ENCODE assay signal across 25 mouse cellular contexts in the genomic region with DNA sequence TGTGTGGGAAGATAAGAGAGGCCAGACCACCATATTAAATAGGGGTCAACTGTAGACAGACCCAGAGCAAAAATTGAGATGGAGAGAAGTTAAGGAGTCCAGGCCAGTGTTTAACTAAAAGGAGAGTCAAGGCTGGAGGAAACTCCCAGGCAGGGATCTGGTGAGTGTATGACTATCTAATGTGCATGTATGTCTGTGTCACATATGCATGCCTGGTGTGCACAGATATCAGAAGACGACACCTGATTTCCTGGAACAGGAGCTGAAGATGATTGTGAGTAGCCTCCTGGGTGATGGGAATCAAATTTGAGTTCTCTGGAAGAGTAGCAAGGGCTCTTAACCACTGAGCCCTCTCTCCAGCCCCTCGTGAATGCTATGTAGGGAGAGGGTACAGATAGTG. TPM values are rescaled to one million over a fixed set of nuclear protein-coding genes. Genes with fewer than 3 reads are reported as not detected.
DNase-seq lines count a peak whose midpoint lies in the region; ATAC-seq and TF ChIP-seq lines count a peak whose summit lies in the region.
"Had no signal": no experiment of that assay in that cellular context is flagged by ENCODE, and none has a peak within 500 bp of the region (broad histone marks: within the 10 kb centered on the region; RNA-seq: fewer than 3 reads in every experiment).

No protein-coding gene starts in this region.

- TF ChIP-seq POLR2A in heart, adult 2 months (IDR thresholded peaks at IDR 0.05; ENCODE audit: insufficient read depth, low read depth, low read length): no peak
- no peak for TF ChIP-seq POLR2A in cerebellum, adult 2 months (IDR thresholded peaks at IDR 0.05; ENCODE audit: borderline replicate concordance, insufficient read depth, low read length)

- H3K4me1 ChIP-seq in heart, embryonic 10.5 days: peaks cover 3% of the 10 kb centered on the region
- H3K4me1 ChIP-seq in heart, adult 2 months (ENCODE audit: control insufficient read depth, insufficient read depth, low read length): no peaks in the 10 kb centered on the region
- peaks cover 77% of the 10 kb centered on the region for H3K4me1 ChIP-seq in G1E (ENCODE audit: insufficient read depth, low read depth, low read length)
- H3K4me1 ChIP-seq in intestine, embryonic 16.5 days (ENCODE audit: control insufficient read depth, insufficient read depth, low read length): no peaks in the 10 kb centered on the region; the same call in 1 of the 2 replicates
- H3K4me1 ChIP-seq in liver, postnatal 0 days (ENCODE audit: insufficient read depth): peaks cover 24% of the 10 kb centered on the region
- no peaks in the 10 kb centered on the region; the same call in 1 of the 2 replicates for H3K4me1 ChIP-seq in cerebellum, adult 2 months (ENCODE audit: control insufficient read depth, insufficient read depth, low read length)
- H3K4me1 ChIP-seq: embryonic facial prominence, embryonic 12.5 days had no signal

- 69% methylated on average over 2 of the region's 2 CpGs for WGBS in heart, embryonic 10.5 days
- 75% methylated on average over 2 of the region's 2 CpGs for WGBS in heart, adult 2 months
- WGBS in intestine, embryonic 16.5 days: 82% methylated on average over 2 of the region's 2 CpGs
- WGBS in liver, postnatal 0 days (ENCODE audit: insufficient replicate concordance): 66% methylated on average over 2 of the region's 2 CpGs
- WGBS in cerebellum, adult 2 months: 83% methylated on average over 2 of the region's 2 CpGs

- H3K9me3 ChIP-seq in heart, embryonic 10.5 days: no peaks in the 10 kb centered on the region
- H3K9me3 ChIP-seq in G1E (replicated peaks): no peaks in the 10 kb centered on the region
- H3K9me3 ChIP-seq in intestine, embryonic 16.5 days (ENCODE audit: control insufficient read depth, low read length): no peaks in the 10 kb centered on the region
- H3K9me3 ChIP-seq in liver, postnatal 0 days (ENCODE audit: low read length): no peaks in the 10 kb centered on the region
- H3K9me3 ChIP-seq: embryonic facial prominence, embryonic 12.5 days; forebrain, embryonic 10.5 days had no signal

- H3K79me2 ChIP-seq in heart, adult 2 months (replicated peaks; ENCODE audit: control insufficient read depth, insufficient read depth, low read length): no peaks in the 10 kb centered on the region

- ATAC-seq in G1E (ENCODE audit: extremely low read depth, insufficient number of reproducible peaks, low FRiP score, poor library complexity, severe bottlenecking): peak; percentile 69
- peak; percentile 62 for ATAC-seq in intestine, embryonic 16.5 days
- peak; percentile 97 for ATAC-seq in liver, postnatal 0 days
- ATAC-seq: CD4-positive, CD25-positive, alpha-beta regulatory T cell, adult 4 months had no signal

- H3K27ac ChIP-seq in heart, embryonic 10.5 days: peak overlapping the region; percentile 25; the same call in 1 of the 2 replicates
- no peak overlapping the region for H3K27ac ChIP-seq in heart, adult 2 months
- H3K27ac ChIP-seq in intestine, embryonic 16.5 days (ENCODE audit: low read length): no peak overlapping the region
- H3K27ac ChIP-seq in liver, postnatal 0 days (ENCODE audit: low read depth): peak overlapping the region; percentile 96
- H3K27ac ChIP-seq in cerebellum, adult 2 months (ENCODE audit: insufficient read depth, low read length): no peak overlapping the region
- H3K27ac ChIP-seq: embryonic facial prominence, embryonic 12.5 days; forebrain, embryonic 10.5 days; gastrocnemius, adult 2 months; hindbrain, embryonic 14.5 days had no signal

- no peaks in the 10 kb centered on the region for H3K36me3 ChIP-seq in heart, embryonic 10.5 days
- H3K36me3 ChIP-seq in heart, adult 2 months (ENCODE audit: control insufficient read depth, insufficient read depth, low read length): no peaks in the 10 kb centered on the region
- no peaks in the 10 kb centered on the region for H3K36me3 ChIP-seq in G1E (replicated peaks)
- no peaks in the 10 kb centered on the region for H3K36me3 ChIP-seq in intestine, embryonic 16.5 days (ENCODE audit: control insufficient read depth, insufficient read depth, low read length)
- no peaks in the 10 kb centered on the region for H3K36me3 ChIP-seq in liver, postnatal 0 days (replicated peaks; ENCODE audit: insufficient read depth, low read length)
- H3K36me3 ChIP-seq: embryonic facial prominence, embryonic 12.5 days; forebrain, embryonic 10.5 days had no signal

- no peak overlapping the region for H3K9ac ChIP-seq in heart, adult 2 months (ENCODE audit: low read depth, low read length)
- H3K9ac ChIP-seq in intestine, embryonic 16.5 days (ENCODE audit: low read depth, low read length): no peak overlapping the region
- peak overlapping the region; percentile 44; the same call in 1 of the 2 replicates for H3K9ac ChIP-seq in liver, postnatal 0 days (replicated peaks)
- H3K9ac ChIP-seq: embryonic facial prominence, embryonic 12.5 days; hindbrain, embryonic 14.5 days had no signal

- no peak overlapping the region for H3K4me3 ChIP-seq in heart, embryonic 10.5 days
- no peak overlapping the region for H3K4me3 ChIP-seq in heart, adult 2 months
- H3K4me3 ChIP-seq in G1E (ENCODE audit: low read depth, low read length): peak overlapping the region; percentile 7; the same call in 1 of the 2 replicates
- no peak overlapping the region for H3K4me3 ChIP-seq in intestine, embryonic 16.5 days (ENCODE audit: low read length)
- H3K4me3 ChIP-seq in liver, postnatal 0 days (ENCODE audit: low read depth, low read length): no peak overlapping the region
- H3K4me3 ChIP-seq in cerebellum, adult 2 months (replicated peaks; ENCODE audit: insufficient read depth, low read depth, low read length): no peak overlapping the region
- H3K4me3 ChIP-seq: embryonic facial prominence, embryonic 12.5 days; forebrain, embryonic 10.5 days; gastrocnemius, adult 2 months had no signal

- no peak for TF ChIP-seq CTCF in heart, adult 2 months (IDR thresholded peaks at IDR 0.05)
- no peak for TF ChIP-seq CTCF in G1E (IDR thresholded peaks at IDR 0.05; ENCODE audit: low read depth, low read length)
- TF ChIP-seq CTCF in liver, postnatal 0 days (IDR thresholded peaks at IDR 0.05; ENCODE audit: low read depth): no peak
- no peak for TF ChIP-seq CTCF in cerebellum, adult 2 months (IDR thresholded peaks at IDR 0.05; ENCODE audit: borderline replicate concordance, insufficient read depth, low read depth, low read length)

- no peak overlapping the region for H3K4me2 ChIP-seq in intestine, embryonic 16.5 days (ENCODE audit: low read depth, low read length)
- H3K4me2 ChIP-seq in liver, postnatal 0 days (ENCODE audit: low read depth, low read length): peak overlapping the region; percentile 42
- H3K4me2 ChIP-seq: embryonic facial prominence, embryonic 12.5 days; hindbrain, embryonic 14.5 days; midbrain, embryonic 11.5 days had no signal

- intact Hi-C loops in heart, adult 2 months (cut with DNase I): no loop called here

- no peaks in the 10 kb centered on the region for H3K27me3 ChIP-seq in heart, embryonic 10.5 days (ENCODE audit: insufficient read depth, poor library complexity, severe bottlenecking)
- no peaks in the 10 kb centered on the region for H3K27me3 ChIP-seq in heart, adult 2 months (ENCODE audit: control insufficient read depth, insufficient read depth, low read length)
- no peaks in the 10 kb centered on the region for H3K27me3 ChIP-seq in G1E (ENCODE audit: insufficient read depth, low read length)
- no peaks in the 10 kb centered on the region for H3K27me3 ChIP-seq in intestine, embryonic 16.5 days (replicated peaks; ENCODE audit: control insufficient read depth, insufficient read depth, low read length)
- no peaks in the 10 kb centered on the region for H3K27me3 ChIP-seq in liver, postnatal 0 days (ENCODE audit: insufficient read depth, low read length)
- no peaks in the 10 kb centered on the region for H3K27me3 ChIP-seq in cerebellum, adult 2 months (ENCODE audit: control insufficient read depth, insufficient read depth, low read length)
- H3K27me3 ChIP-seq: embryonic facial prominence, embryonic 12.5 days had no signal

- no peak for DNase-seq in heart, embryonic 10.5 days (ENCODE audit: low spot score)
- DNase-seq in heart, adult 2 months: no peak
- peak; percentile 53 for DNase-seq in G1E (ENCODE audit: low spot score)
- DNase-seq in liver, postnatal 0 days: no peak
- no peak for DNase-seq in left cerebral cortex, adult 18-20 months (ENCODE audit: low spot score in 2 of 2)
- DNase-seq in testis, postnatal 10 days (ENCODE audit: low spot score): no peak
- DNase-seq in cerebellum, adult 2 months: no peak
- DNase-seq: adrenal gland, adult 2 months; cerebellum, adult 18-20 months; gastrocnemius, adult 2 months; heart, postnatal 14 days; kidney, adult 18-20 months; kidney, postnatal 36 days; right cerebral cortex, postnatal 25 days had no signal

- TF ChIP-seq EP300 in heart, adult 2 months (IDR thresholded peaks at IDR 0.05; ENCODE audit: insufficient read depth, low read depth, low read length): no peak
- TF ChIP-seq EP300 in liver, postnatal 0 days (IDR thresholded peaks at IDR 0.05; ENCODE audit: low read depth): peak; percentile 98

RNA-seq across cellular contexts. Expression of a gene that starts 14.0 kb away (rescaled TPM):
- 33.5 and 44.7 TPM in 2 replicates for polyA plus RNA-seq in heart, embryonic 10.5 days (2016; fragmentation: Nextera tagmentation; extraction: Ambion mirVana)
- total RNA-seq in heart, adult 2 months (2021): 10 to 100 TPM; 27.9 to 29.8 TPM
- polyA plus RNA-seq in heart, adult 2 months (2012; rRNA removed): 28.2 and 47.5 TPM in 2 replicates
- total RNA-seq in G1E (2014; fragmentation: Nextera tagmentation) (303 and 306 TPM in 2 replicates), G1E (2017) (121 and 135 TPM in 2 replicates)
- polyA plus RNA-seq in G1E (2012): 30.4 and 32.1 TPM in 2 replicates
- polyA plus RNA-seq in intestine, embryonic 16.5 days (2015; fragmentation: Nextera tagmentation; extraction: Ambion mirVana): 14.1 and 31.8 TPM in 2 replicates
- polyA plus RNA-seq in liver, postnatal 0 days (2015; fragmentation: Nextera tagmentation; extraction: Ambion mirVana): 12.2 and 14.2 TPM in 2 replicates
- total RNA-seq in left cerebral cortex, adult 18-20 months (2021): 10 to 100 TPM; 72.5 to 80.7 TPM
- 43.1 and 47.2 TPM in 2 replicates for polyA plus RNA-seq in cerebellum, adult 2 months (2012; rRNA removed)

RNA-seq across cellular contexts. Expression of a gene that starts 54.2 kb away (rescaled TPM):
- not detected in 2 replicates for polyA plus RNA-seq in heart, embryonic 10.5 days (2016; fragmentation: Nextera tagmentation; extraction: Ambion mirVana)
- not detected for total RNA-seq in heart, adult 2 months (2021)
- polyA plus RNA-seq in heart, adult 2 months (2012; rRNA removed): not detected in 2 replicates
- total RNA-seq in G1E (2014; fragmentation: Nextera tagmentation) (not detected in 2 replicates), G1E (2017) (not detected in 2 replicates)
- polyA plus RNA-seq in G1E (2012): not detected in 2 replicates
- polyA plus RNA-seq in intestine, embryonic 16.5 days (2015; fragmentation: Nextera tagmentation; extraction: Ambion mirVana): not detected in 2 replicates
- polyA plus RNA-seq in liver, postnatal 0 days (2015; fragmentation: Nextera tagmentation; extraction: Ambion mirVana): not detected in 2 replicates
- not detected for total RNA-seq in left cerebral cortex, adult 18-20 months (2021)
- not detected in 2 replicates for polyA plus RNA-seq in cerebellum, adult 2 months (2012; rRNA removed)
- total RNA-seq: adrenal gland, adult 2 months; common myeloid progenitor, adult 5-6 weeks; gastrocnemius, adult 2 months; heart, postnatal 14 days; layer of hippocampus, postnatal 10 days; left cerebral cortex, postnatal 14 days had no signal
- polyA plus RNA-seq: adrenal gland, adult 2 months; CD4-positive, CD25-positive, alpha-beta regulatory T cell, adult 4 months; embryonic facial prominence, embryonic 12.5 days; forebrain, embryonic 10.5 days; hindbrain, embryonic 14.5 days; limb, embryonic 14.5 days; midbrain, embryonic 11.5 days; neural tube, embryonic 14.5 days had no signal

RNA-seq across cellular contexts. Expression of a gene that starts 57.0 kb away (rescaled TPM):
- polyA plus RNA-seq in heart, embryonic 10.5 days (2016; fragmentation: Nextera tagmentation; extraction: Ambion mirVana): not detected in 2 replicates
- total RNA-seq in heart, adult 2 months (2021): not detected
- not detected in 2 replicates for polyA plus RNA-seq in heart, adult 2 months (2012; rRNA removed)
- total RNA-seq in G1E (2014; fragmentation: Nextera tagmentation) (not detected in 2 replicates), G1E (2017) (not detected in 2 replicates)
- polyA plus RNA-seq in G1E (2012): not detected in 2 replicates
- polyA plus RNA-seq in intestine, embryonic 16.5 days (2015; fragmentation: Nextera tagmentation; extraction: Ambion mirVana): 201 and 234 TPM in 2 replicates
- not detected in 2 replicates for polyA plus RNA-seq in liver, postnatal 0 days (2015; fragmentation: Nextera tagmentation; extraction: Ambion mirVana)
- not detected for total RNA-seq in left cerebral cortex, adult 18-20 months (2021)
- polyA plus RNA-seq in cerebellum, adult 2 months (2012; rRNA removed): not detected in 2 replicates
- total RNA-seq: adrenal gland, adult 2 months; common myeloid progenitor, adult 5-6 weeks; gastrocnemius, adult 2 months; heart, postnatal 14 days; layer of hippocampus, postnatal 10 days; left cerebral cortex, postnatal 14 days had no signal
- polyA plus RNA-seq: adrenal gland, adult 2 months; embryonic facial prominence, embryonic 12.5 days; forebrain, embryonic 10.5 days; hindbrain, embryonic 14.5 days; limb, embryonic 14.5 days; neural tube, embryonic 14.5 days had no signal

Comparison
In these comparisons a context has a peak if more than half of its experiments do, and no peak if none do; other contexts are left out.
1. H3K27ac ChIP-seq: peak in heart, embryonic 10.5 days (single experiment) and liver, postnatal 0 days (single experiment); none in heart, adult 2 months (single experiment), intestine, embryonic 16.5 days (single experiment) and cerebellum, adult 2 months (single experiment).
2. RNA of a gene that starts 57.0 kb away (polyA plus RNA-seq): 201 to 234 TPM in intestine, embryonic 16.5 days; not detected in heart, embryonic 10.5 days, not detected in heart, adult 2 months, not detected in G1E, not detected in liver, postnatal 0 days and not detected in cerebellum, adult 2 months; every median in the first group is over 100 times any median in the second.
3. Peak in every context shown above with its lines, with median percentiles within 50 percentile points of each other: ATAC-seq.